Mouse (Mus musculus): ENCODE measurements around the gene BC030499. TPM values are rescaled to one million over a fixed set of nuclear protein-coding genes. Genes with fewer than 3 reads are reported as not detected.

BC030499 gene
- polyA plus RNA-seq (2012; rRNA removed), result 0.15 and 0.23 TPM in 2 replicates

GRCm38 (mm10) chr11:78290654-78291053, at the start of gene BC030499:
TSS of gene BC030499 (plus strand) at chr11:78290841.

GRCm38 (mm10) chr11:78245627-78246317, 44.9 kb upstream of the BC030499 start, which contains the start of the genes Sdf2 and Supt6:
TSS of gene Sdf2 (plus strand) at chr11:78245746.
TSS of gene Supt6 (minus strand) at chr11:78245987.

GRCm38 (mm10) chr11:78261380-78262352, 29.0 kb upstream of the BC030499 start, which contains the start of gene 2610507B11Rik:
TSS of gene 2610507B11Rik (plus strand) at chr11:78261752.

GRCm38 (mm10) chr11:78301357-78302084, 10.9 kb downstream of the BC030499 start, which contains the start of gene Spag5:
TSS of gene Spag5 (plus strand) at chr11:78301529.

GRCm38 (mm10) chr11:78322860-78323259, 32.2 kb downstream of the BC030499 start, which contains the start of gene Aldoc:
TSS of gene Aldoc (plus strand) at chr11:78322968.

GRCm38 (mm10) chr11:78327634-78328511, 37.2 kb downstream of the BC030499 start, which contains the start of gene Pigs:
TSS of gene Pigs (plus strand) at chr11:78328415.

GRCm38 (mm10) chr11:78343381-78344327, 53.0 kb downstream of the BC030499 start, which contains the start of gene Unc119:
TSS of gene Unc119 (plus strand) at chr11:78343482.

Other genes with a start within 250 kb of the BC030499 start
- gene Eral1, start 210.5 kb upstream of the BC030499 start, polyA plus RNA-seq (2012; rRNA removed), result 38.3 and 49.4 TPM in 2 replicates
- 30.4 and 47.6 TPM in 2 replicates for gene Fam222b, start 196.2 kb upstream of the BC030499 start, polyA plus RNA-seq (2012; rRNA removed)
- 122 and 141 TPM in 2 replicates for gene Traf4, start 125.3 kb upstream of the BC030499 start, polyA plus RNA-seq (2012; rRNA removed)
- gene Nek8, start 114.2 kb upstream of the BC030499 start, polyA plus RNA-seq (2012; rRNA removed), result 34.2 and 34.3 TPM in 2 replicates
- gene Tlcd1, start 114.1 kb upstream of the BC030499 start, polyA plus RNA-seq (2012; rRNA removed), result 100 and 122 TPM in 2 replicates
- 166 and 182 TPM in 2 replicates for gene Rpl23a, start 107.3 kb upstream of the BC030499 start, polyA plus RNA-seq (2012; rRNA removed)
- 162 and 227 TPM in 2 replicates for gene Rab34, start 102.4 kb upstream of the BC030499 start, polyA plus RNA-seq (2012; rRNA removed)
- 0.90 and 1.1 TPM in 2 replicates for gene Proca1, start 97.4 kb upstream of the BC030499 start, polyA plus RNA-seq (2012; rRNA removed)
- gene Sdf2, start 45.1 kb upstream of the BC030499 start, polyA plus RNA-seq (2012; rRNA removed), result 160 and 201 TPM in 2 replicates
- 17.8 and 25.3 TPM in 2 replicates for gene Supt6, start 44.9 kb upstream of the BC030499 start, polyA plus RNA-seq (2012; rRNA removed)
- gene 2610507B11Rik, start 29.1 kb upstream of the BC030499 start, polyA plus RNA-seq (2012; rRNA removed), result 88.4 and 89.1 TPM in 2 replicates
- 11.1 and 11.4 TPM in 2 replicates for gene Spag5, start 10.7 kb downstream of the BC030499 start, polyA plus RNA-seq (2012; rRNA removed)
- 67.1 and 68.0 TPM in 2 replicates for gene Aldoc, start 32.1 kb downstream of the BC030499 start, polyA plus RNA-seq (2012; rRNA removed)
- gene Pigs, start 37.6 kb downstream of the BC030499 start, polyA plus RNA-seq (2012; rRNA removed), result 107 and 137 TPM in 2 replicates
- 97.4 and 148 TPM in 2 replicates for gene Unc119, start 52.6 kb downstream of the BC030499 start, polyA plus RNA-seq (2012; rRNA removed)
- gene Foxn1, start 95.7 kb downstream of the BC030499 start, polyA plus RNA-seq (2012; rRNA removed), result not detected in 2 replicates
- 1.8 TPM in 2 replicates for gene Slc13a2, start 131.4 kb downstream of the BC030499 start, polyA plus RNA-seq (2012; rRNA removed)
- gene Slc46a1, start 174.9 kb downstream of the BC030499 start, polyA plus RNA-seq (2012; rRNA removed), result 45.6 and 45.9 TPM in 2 replicates
- 1.8 and 2.0 TPM in 2 replicates for gene Sarm1, start 206.9 kb downstream of the BC030499 start, polyA plus RNA-seq (2012; rRNA removed)
- gene Vtn, start 208.2 kb downstream of the BC030499 start, polyA plus RNA-seq (2012; rRNA removed), result 9.1 and 12.5 TPM in 2 replicates
- gene Sebox, start 212.6 kb downstream of the BC030499 start, polyA plus RNA-seq (2012; rRNA removed), result 1.8 and 2.2 TPM in 2 replicates
- 10.1 and 13.4 TPM in 2 replicates for gene Tmem199, start 221.3 kb downstream of the BC030499 start, polyA plus RNA-seq (2012; rRNA removed)
- gene Poldip2, start 221.4 kb downstream of the BC030499 start, polyA plus RNA-seq (2012; rRNA removed), result 75.3 and 83.9 TPM in 2 replicates
- gene Tnfaip1, start 245.5 kb downstream of the BC030499 start, polyA plus RNA-seq (2012; rRNA removed), result 42.6 and 47.1 TPM in 2 replicates
- gene Ift20, start 245.5 kb downstream of the BC030499 start, polyA plus RNA-seq (2012; rRNA removed), result 115 and 119 TPM in 2 replicates